Mouse (Mus musculus) stomach, adult 2 months (tissue): ENCODE results near the gene Coro2a. TPM values are rescaled to one million over a fixed set of nuclear protein-coding genes. Genes with fewer than 3 reads are reported as not detected.

Experiments
- polyA plus RNA-seq: library from polyadenylated mRNA; depleted of rRNA; stranded (reverse); fragments of >200 nt; gene quantifications from 2 replicates; pipeline ENCODE4 v1.2.3, GENCODE M21; 2012; rRNA removed

Coro2a gene
- 51.1 and 56.0 TPM in 2 replicates for polyA plus RNA-seq

DNA sequence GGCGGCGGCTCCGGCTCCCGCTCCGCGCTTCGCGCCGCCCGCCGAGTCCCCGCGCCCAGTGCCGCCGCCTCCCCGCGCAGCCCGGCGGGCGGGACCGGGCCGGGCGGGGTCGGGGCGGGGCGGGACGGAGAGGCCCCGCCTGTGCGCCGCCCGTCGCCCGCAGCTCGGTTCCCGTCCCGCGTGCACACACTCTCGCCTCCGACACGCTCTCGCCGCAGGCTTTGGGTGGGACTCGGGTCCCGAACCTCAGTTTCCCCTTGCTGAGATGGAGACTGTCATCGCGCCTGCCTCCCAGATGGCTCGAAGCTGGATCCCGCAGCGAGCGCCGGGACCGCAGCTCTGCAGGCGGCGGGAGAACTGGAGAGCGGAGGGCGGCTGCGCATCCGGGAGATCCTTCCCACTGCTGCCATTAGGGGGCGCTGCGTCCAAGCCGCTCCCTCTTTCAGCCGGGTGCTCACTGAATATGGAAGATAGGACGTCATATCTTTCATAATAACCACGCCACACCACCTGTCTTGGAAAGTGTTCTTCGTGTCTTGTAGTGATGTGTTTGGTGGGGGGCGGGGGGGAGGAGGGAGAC is at the start of gene Coro2a:
Gene Coro2a, minus strand, starts transcription at position 359 of the 580 bp plus-strand sequence.

GRCm38 (mm10) chr4:46650086-46650753 is 48.2 kb upstream of the Coro2a start, which contains the start of gene Tbc1d2:
Tbc1d2 (minus strand) TSS chr4:46650209.

DNA sequence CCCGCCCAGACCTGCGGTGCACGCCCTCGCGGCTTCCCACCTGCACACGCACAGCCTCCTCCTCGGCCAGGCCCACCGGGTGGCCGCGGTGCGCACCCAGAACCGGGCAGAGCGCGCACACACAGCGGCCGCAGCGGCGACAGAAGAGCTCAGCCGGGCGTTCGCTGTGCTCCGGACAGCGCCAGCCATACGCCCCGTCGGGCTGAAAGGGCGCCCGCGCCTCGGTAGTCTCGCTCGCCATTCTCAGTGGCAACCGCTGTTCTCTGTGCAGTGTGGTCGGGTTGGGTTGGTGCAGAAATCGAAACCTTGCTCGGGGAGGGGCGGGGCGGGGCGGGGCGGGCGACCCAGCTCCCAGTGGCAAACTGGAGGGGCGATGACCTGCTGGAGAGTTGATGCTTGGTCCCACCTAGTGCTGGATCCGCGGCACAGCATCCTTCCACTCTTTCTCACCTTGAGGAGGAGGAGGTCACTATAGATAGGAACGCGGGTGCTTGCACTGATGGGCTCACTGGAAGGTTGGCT is 66.1 kb downstream of the Coro2a start, which contains the start of gene Trim14:
Gene Trim14, minus strand, starts transcription at position 302 of the 522 bp plus-strand sequence.

GRCm38 (mm10) chr4:46489028-46489925 is 112.7 kb downstream of the Coro2a start, which contains the start of gene Nans:
Nans (plus strand) TSS chr4:46489248.

Other genes starting within 250 kb of the Coro2a start
- 1.2 and 1.5 TPM in 2 replicates for gene Trmo, start 212.8 kb downstream of the Coro2a start, polyA plus RNA-seq
- not detected in 2 replicates for gene Hemgn, start 188.7 kb downstream of the Coro2a start, polyA plus RNA-seq
- gene Anp32b, start 151.3 kb downstream of the Coro2a start, polyA plus RNA-seq = 9.0 and 18.2 TPM in 2 replicates
- 14.0 and 14.8 TPM in 2 replicates for gene Nans, start 113.0 kb downstream of the Coro2a start, polyA plus RNA-seq
- 2.7 and 4.4 TPM in 2 replicates for gene Trim14, start 66.1 kb downstream of the Coro2a start, polyA plus RNA-seq
- 7.0 and 8.0 TPM in 2 replicates for gene Tbc1d2, start 48.0 kb upstream of the Coro2a start, polyA plus RNA-seq